Mouse (Mus musculus): ENCODE results near the gene Spns3.

DNA sequence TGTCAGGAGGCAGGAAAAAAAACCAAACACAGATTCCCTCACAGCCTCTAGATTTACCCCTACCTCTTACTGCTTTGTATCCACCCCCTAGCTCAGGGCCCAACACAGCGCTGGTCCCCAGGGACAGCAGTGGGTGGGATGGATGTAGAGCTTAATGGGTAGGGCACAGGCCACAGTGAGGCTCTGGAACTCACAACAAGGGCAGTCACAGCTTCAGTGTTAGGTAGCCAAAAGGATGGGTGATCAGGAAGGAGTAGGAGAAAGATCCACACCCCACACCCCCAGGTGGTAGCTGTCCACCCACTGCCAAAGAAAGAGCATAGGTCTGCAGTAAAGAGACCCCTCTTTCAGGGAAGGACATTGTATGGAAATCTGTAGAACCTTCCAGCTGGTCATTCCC lies 72.7 kb downstream of the Spns3 start:
- TF ChIP-seq CTCF (IDR thresholded peaks at IDR 0.05; ENCODE audit: low read depth, low read length) (no peak), POLR2A (IDR thresholded peaks at IDR 0.05; ENCODE audit: extremely low read depth, insufficient read depth, low read length) (no peak)
